Mouse (Mus musculus) bone marrow, adult 2 months (tissue): ENCODE results near the gene Odf2. TPM values are rescaled to one million over a fixed set of nuclear protein-coding genes. Genes with fewer than 3 reads are reported as not detected.

Experiments
- H3K27ac ChIP-seq: fragments of 200-500 bp; 2 replicates; pipeline ENCODE4 v1.5.1; 2012; ENCODE audit warnings: low read depth, mild to moderate bottlenecking, control low read depth, inconsistent platforms, low read length; ENCODE audit not compliant: control insufficient read depth, poor library complexity, insufficient read depth
- H3K4me1 ChIP-seq: fragments of 200-500 bp; 2 replicates; pipeline ENCODE4 v1.6.1; 2011; ENCODE audit warnings: low read length; ENCODE audit not compliant: control insufficient read depth, insufficient read depth
- H3K4me3 ChIP-seq: fragments of 200-500 bp; replicated peaks from 2 replicates; pipeline ENCODE3; 2011; ENCODE audit warnings: mild to moderate bottlenecking, low read depth, low read length, control low read depth; ENCODE audit not compliant: control insufficient read depth
- CTCF ChIP-seq: fragments of 200-500 bp; IDR thresholded peaks from 2 replicates; pipeline ENCODE4 v1.5.1; 2011; ENCODE audit warnings: low read length, control low read depth; ENCODE audit not compliant: control insufficient read depth, insufficient read depth
- POLR2A ChIP-seq: fragments of 200-500 bp; IDR thresholded peaks from 2 replicates; pipeline ENCODE4 v1.6.1; 2011; ENCODE audit warnings: low read depth, mild to moderate bottlenecking, control low read depth, low read length, borderline replicate concordance; ENCODE audit not compliant: control insufficient read depth
- WGBS: fragments of 180-500 bp; shearing (Covaris S2); methylation state at CpG from one replicate; pipeline ENCODE4 v1.1.7; 2018; 5-methylcytosine and 5-hydroxymethylcytosine counted together
- polyA plus RNA-seq: library from polyadenylated mRNA; stranded (reverse); fragments of >200 nt; gene quantifications from 2 replicates; pipeline ENCODE4 v1.2.4, GENCODE M21; 2011; ENCODE audit warnings: low replicate concordance; ENCODE audit not compliant: missing spikeins, insufficient read depth, insufficient read length

Gene Odf2
- polyA plus RNA-seq, 1 experiment = 78.8 TPM

GRCm38 (mm10) chr2:29846911-29847310, 42.1 kb upstream of the Odf2 start:
- WGBS = 69% methylated on average over 3 of the region's 3 CpGs
- no peak for TF ChIP-seq POLR2A
- no peak for TF ChIP-seq CTCF
- Histone ChIP-seq H3K4me3 (no peak overlapping the region), H3K27ac (no peak overlapping the region), H3K4me1 (no peaks in the 10 kb centered on the region; the same call in 1 of the 2 replicates)

DNA sequence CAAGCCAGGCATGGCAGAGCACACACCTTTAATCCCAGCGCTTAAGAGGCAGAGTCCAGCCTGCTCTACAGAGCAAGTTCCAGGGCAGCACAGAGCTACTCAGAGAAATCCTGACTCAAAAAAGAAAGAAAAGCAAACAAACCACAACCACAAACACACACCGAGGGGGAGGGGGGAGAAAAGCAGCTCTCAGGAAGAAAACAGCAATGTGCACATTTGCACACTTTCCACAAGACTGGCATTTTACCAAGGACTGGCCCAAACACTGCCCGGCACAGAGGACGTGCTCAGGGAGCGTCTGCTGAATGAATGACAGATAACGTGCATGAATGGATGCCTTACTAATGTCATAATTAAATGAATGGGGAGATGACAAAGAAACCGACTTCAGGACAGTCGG, 40.0 kb upstream of the Odf2 start:
- Histone ChIP-seq H3K4me1 (no peaks in the 10 kb centered on the region; the same call in 1 of the 2 replicates), H3K4me3 (no peak overlapping the region), H3K27ac (no peak overlapping the region)
- TF ChIP-seq POLR2A (no peak), CTCF (no peak)
- WGBS = 33% methylated on average over 8 of the region's 8 CpGs

DNA sequence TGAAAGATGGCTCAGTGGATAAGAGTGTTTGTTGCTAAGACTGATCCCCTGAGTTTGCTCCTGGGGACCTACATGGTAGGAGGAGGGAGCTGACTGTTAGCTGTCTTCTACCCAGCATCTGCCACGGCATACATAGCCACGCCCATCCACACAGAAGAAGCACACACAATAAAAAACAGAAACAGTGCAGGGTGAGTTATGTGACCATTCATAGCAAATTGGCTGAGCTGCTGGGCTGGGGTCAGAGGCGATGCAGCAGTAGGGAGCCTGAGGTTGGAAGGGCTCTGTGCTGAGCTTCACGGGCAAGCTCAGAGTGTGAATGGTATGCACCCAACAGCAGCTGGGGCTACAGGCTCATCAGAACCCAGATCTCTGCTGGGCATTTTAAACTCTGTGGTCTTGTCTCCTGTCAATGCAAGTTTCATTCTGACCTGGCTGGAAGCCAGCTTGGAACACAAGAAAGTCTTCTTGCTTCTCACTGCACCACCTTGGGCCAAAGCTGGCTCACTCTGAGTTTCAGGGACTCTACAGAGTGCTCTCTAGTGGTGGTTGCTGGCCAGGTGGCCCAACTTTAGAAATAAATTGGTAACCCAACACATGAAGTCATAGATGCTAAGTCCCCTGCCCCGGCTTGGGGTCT, 39.1 kb upstream of the Odf2 start:
- no peak for TF ChIP-seq POLR2A
- TF ChIP-seq CTCF = no peak
- no peaks in the 10 kb centered on the region; the same call in 1 of the 2 replicates for H3K4me1 ChIP-seq
- no peak overlapping the region for H3K27ac ChIP-seq
- 51% methylated on average over 5 of the region's 5 CpGs for WGBS
- H3K4me3 ChIP-seq = no peak overlapping the region

DNA sequence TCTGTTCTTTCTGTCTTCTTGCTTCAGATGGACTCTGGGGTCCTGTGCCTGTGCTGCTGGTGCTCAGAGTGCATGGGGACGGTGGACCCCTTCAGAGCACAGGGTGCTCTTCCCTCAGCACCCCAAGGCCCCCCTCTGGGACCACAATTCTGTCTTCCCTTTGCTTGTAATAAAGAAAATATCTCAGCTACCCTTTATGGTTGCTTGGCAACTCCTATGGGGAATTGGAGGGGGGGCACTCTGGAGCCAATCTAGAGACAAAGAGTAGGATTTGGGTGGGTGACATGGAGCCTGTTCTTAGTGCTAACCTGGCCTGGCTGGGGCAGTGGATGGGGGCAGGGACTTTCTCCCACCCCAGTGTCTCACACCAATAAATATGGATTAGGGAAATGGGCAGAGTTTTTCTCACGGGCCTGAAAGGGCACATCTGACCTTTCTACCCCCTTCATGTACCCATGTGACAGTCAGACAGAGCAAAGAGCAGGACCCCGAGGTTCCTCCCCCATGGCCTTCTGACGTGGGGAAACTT, 36.0 kb upstream of the Odf2 start:
- TF ChIP-seq POLR2A (no peak), CTCF (no peak)
- no peak overlapping the region for H3K4me3 ChIP-seq
- 64% methylated on average over 4 of the region's 4 CpGs for WGBS
- H3K27ac ChIP-seq = no peak overlapping the region
- no peaks in the 10 kb centered on the region; the same call in 1 of the 2 replicates for H3K4me1 ChIP-seq

DNA sequence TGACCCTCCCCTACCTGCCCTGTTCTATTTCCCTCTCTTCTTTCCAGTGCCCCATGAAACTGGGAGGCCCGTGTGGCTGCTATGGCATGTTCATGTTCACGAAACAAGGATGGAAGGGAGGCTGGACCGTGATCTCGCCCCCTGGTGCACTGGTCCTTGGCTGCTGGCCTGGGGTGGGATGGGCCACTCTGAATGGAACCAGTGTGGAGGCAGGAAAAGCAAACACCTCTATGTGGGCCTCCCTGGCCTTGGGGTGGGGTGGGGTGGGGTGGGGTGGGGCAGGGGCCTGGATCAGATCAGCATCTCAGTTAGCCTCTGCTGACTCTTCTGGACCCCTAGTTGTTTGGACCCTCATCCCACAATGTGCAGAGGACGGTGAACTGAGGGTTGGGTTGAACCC, 35.3 kb upstream of the Odf2 start:
- Histone ChIP-seq H3K27ac (no peak overlapping the region), H3K4me3 (no peak overlapping the region), H3K4me1 (no peaks in the 10 kb centered on the region; the same call in 1 of the 2 replicates)
- TF ChIP-seq POLR2A = no peak
- no peak for TF ChIP-seq CTCF
- 80% methylated on average over 5 of the region's 5 CpGs for WGBS

DNA sequence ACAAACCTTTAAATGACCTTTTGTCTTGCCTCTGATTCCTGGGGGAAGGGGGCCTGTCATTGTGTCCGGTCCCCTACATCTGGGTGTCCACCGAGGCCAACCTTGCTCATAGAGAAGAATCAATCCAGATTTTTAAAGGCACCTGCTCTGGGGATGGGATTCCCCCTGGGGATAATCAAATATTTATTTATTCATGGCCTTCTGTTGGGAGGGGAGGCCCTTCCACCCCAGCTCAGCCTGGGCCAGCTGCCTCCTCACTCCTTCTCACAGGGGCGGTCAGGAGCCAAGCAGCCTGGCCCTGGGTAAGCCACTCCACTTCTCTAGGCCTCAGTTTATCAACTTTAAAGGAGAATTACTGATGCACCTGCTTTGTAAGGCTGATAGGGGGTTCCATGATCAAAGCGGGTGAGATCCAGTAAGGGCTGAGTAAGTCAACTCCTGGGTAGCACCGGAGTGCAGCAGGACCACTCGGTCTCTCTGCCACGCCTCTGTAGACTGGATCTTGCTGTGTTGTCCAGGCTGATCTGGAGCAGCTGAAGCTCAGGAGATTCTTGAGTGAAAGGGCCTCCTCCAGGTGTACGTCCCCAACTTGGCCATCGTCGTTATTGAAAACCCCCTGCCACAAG, 33.3 kb upstream of the Odf2 start:
- TF ChIP-seq POLR2A (no peak), CTCF (no peak)
- WGBS = 80% methylated on average over 10 of the region's 10 CpGs
- no peaks in the 10 kb centered on the region; the same call in 1 of the 2 replicates for H3K4me1 ChIP-seq
- H3K4me3 ChIP-seq = no peak overlapping the region
- no peak overlapping the region for H3K27ac ChIP-seq

DNA sequence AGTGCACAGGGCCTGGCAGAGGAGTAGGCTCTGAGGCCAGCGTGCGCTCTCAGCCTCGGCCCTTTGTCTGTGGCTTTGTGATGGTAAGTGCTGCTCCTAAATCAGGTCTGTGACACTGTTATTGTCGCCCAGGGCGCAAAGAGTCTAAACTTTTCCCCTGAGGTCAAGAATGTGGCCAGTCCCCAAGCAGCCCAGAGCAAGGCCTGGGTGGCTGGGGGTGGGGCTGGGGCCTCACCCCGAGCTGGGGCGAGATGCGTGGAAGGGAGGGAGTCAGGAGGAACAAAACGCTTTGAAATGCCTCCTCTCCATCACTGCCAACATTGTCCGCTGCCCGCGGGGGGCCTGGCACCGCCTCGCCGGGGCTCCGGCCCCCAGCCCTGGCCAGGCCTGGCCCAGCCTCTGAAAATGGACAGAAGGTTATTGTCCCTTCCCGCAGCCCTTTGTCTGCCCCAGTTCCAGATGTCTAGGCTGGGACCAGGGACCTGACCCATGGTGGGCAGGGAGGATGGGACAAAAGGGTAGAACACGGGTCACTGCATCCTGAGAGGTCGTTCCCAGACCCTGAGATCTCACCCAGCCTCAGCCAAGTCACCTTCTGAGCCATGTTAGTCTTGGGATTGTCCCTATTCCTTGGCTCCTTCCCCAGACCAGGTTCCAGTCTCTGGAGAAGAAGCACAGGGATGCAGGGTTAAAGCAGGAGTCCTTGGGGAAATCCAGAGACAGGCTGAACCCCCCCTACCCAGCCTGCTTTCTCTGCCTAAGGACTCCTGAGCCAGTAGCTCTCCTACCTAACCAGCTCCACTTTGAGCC, 32.4 kb upstream of the Odf2 start:
- WGBS = 44% methylated on average over 19 of the region's 19 CpGs
- Histone ChIP-seq H3K4me3 (no peak overlapping the region), H3K4me1 (no peaks in the 10 kb centered on the region; the same call in 1 of the 2 replicates), H3K27ac (no peak overlapping the region)
- TF ChIP-seq CTCF (no peak), POLR2A (no peak)

DNA sequence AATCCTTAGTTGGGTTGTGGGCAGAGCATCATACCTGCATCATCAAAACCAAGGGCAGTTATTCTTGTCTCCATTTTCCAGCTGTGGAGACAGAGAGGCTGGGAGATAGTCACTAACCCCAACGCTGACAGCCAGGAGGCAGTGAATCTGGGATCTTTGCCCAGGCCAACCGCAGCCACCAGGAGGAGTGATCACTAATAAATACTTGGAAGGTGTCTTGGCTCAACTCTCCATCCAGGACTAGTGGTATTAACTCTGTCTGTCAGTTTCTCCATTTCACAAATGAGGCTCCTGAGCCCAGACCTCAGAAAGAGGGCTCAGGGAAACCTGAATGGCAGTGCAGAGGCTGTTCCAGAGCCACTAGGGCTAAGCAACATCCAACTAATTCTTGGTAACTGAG, 31.7 kb upstream of the Odf2 start:
- no peak for TF ChIP-seq CTCF
- TF ChIP-seq POLR2A = no peak
- 32% methylated on average over 2 of the region's 2 CpGs for WGBS
- Histone ChIP-seq H3K27ac (no peak overlapping the region), H3K4me1 (no peaks in the 10 kb centered on the region), H3K4me3 (no peak overlapping the region)
